Mouse (Mus musculus) forebrain, embryonic 16.5 days (tissue): ENCODE data around the gene Il7r. TPM values are rescaled to one million over a fixed set of nuclear protein-coding genes. Genes with fewer than 3 reads are reported as not detected.
"Not testable (repeated sequence)": the region's sequence is repeated elsewhere in the genome, so short reads cannot be mapped to it uniquely, and the experiment has no call there.

Experiments used
- ATAC-seq: fragments of 200-750 bp; cut with Nextera tagmentation; 2 replicates; pipeline ENCODE4 v1.8.0; 2017; ENCODE audit warnings: mild to moderate bottlenecking, moderate library complexity
- H3K27ac ChIP-seq: fragments of 300-500 bp; sonication (generic); 2 replicates; pipeline ENCODE4 v1.5.1; 2014; ENCODE audit warnings: low read length, control low read depth
- H3K27me3 ChIP-seq: fragments of 300-500 bp; sonication (generic); replicated peaks from 2 replicates; pipeline ENCODE4 v1.6.1; 2014; ENCODE audit warnings: low read length; ENCODE audit not compliant: control insufficient read depth, insufficient read depth
- H3K36me3 ChIP-seq: fragments of 300-500 bp; sonication (generic); 2 replicates; pipeline ENCODE4 v1.6.1; 2014; ENCODE audit not compliant: control insufficient read depth, insufficient read depth
- H3K4me1 ChIP-seq: fragments of 300-500 bp; sonication (generic); replicated peaks from 2 replicates; pipeline ENCODE4 v1.6.1; 2014; ENCODE audit warnings: low read length; ENCODE audit not compliant: control insufficient read depth, insufficient read depth
- H3K4me2 ChIP-seq: fragments of 300-500 bp; sonication (generic); 2 replicates; pipeline ENCODE4 v1.6.1; 2014; ENCODE audit warnings: mild to moderate bottlenecking, low read length, control low read depth
- H3K4me3 ChIP-seq: fragments of 300-500 bp; sonication (generic); replicated peaks from 2 replicates; pipeline ENCODE4 v1.5.1; 2014; ENCODE audit warnings: mild to moderate bottlenecking, low read length, control low read depth
- H3K9ac ChIP-seq: fragments of 300-500 bp; sonication (generic); replicated peaks from 2 replicates; pipeline ENCODE4 v1.6.1; 2014; ENCODE audit warnings: low read depth, low read length, control low read depth
- H3K9me3 ChIP-seq: fragments of 300-500 bp; sonication (generic); 2 replicates; pipeline ENCODE4 v1.6.1; 2016; ENCODE audit warnings: low read length; ENCODE audit not compliant: control insufficient read depth
- WGBS: fragments of 180-500 bp; shearing (Covaris S2); extraction: QIAGEN DNeasy Blood & Tissue Kit; methylation state at CpG from one replicate; pipeline ENCODE4 v1.1.7; 2014; 5-methylcytosine and 5-hydroxymethylcytosine counted together
- polyA plus RNA-seq: library from polyadenylated mRNA; unstranded; fragments of >200 nt; fragmentation: Nextera tagmentation; extraction: Ambion mirVana; gene quantifications from 2 replicates; pipeline ENCODE4 v1.2.1, GENCODE M21; 2015

Il7r gene
- not detected in 2 replicates for polyA plus RNA-seq

DNA sequence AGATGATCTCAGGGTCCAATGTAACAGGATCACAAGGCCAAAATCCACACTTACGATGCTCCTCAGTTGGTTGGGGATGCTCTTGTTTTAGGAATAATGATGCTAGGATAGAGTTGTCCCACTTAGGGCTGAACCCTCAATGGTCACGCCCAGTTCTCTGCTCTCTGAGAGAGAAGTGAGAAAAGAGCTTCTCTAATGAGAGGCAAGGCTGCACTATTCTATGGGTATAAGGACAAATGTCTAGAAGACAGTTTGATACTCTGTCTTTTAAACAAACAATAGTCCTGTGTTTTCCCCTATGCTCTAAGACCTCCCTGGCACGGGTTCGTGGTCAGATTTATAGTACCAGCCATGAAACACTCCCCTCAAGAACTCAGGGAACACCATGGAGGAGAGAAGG is at the start of gene Il7r:
Gene Il7r (minus strand): TSS at position 101 of the 400 bp plus-strand sequence.
- Histone ChIP-seq H3K4me1 (no peaks in the 10 kb centered on the region), H3K4me2 (no peak within 1 kb of the TSS), H3K27me3 (no peaks in the 10 kb centered on the region), H3K9ac (no peak within 1 kb of the TSS), H3K27ac (no peak within 1 kb of the TSS), H3K36me3 (no peaks in the 10 kb centered on the region), H3K4me3 (no peak within 1 kb of the TSS), H3K9me3 (no peaks in the 10 kb centered on the region)
- 88% methylated on average over 4 of the region's 4 CpGs for WGBS
- ATAC-seq: no peak

DNA sequence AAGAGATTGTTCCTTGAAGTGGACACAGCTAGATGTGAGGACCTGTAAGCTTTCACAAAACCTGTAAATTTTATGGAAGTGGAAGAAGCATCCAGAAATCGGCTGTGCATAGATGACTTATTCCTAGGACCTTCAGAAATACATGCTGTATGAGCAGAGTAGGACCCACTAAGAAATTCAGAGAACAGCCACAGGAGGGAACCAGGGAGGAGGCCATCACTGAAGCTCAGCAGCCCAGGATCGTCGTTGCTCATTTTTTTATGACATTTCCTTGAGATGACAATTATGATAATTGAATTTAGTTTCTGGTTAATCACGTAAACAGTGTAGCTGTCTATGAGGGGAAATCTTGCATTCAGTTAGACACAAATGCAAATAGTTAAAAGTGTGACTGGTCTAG is 47.3 kb upstream of the Il7r start:
- H3K27ac ChIP-seq: no peak overlapping the region
- H3K4me1 ChIP-seq: no peaks in the 10 kb centered on the region
- no peak overlapping the region for H3K4me2 ChIP-seq
- H3K9me3 ChIP-seq: no peaks in the 10 kb centered on the region
- H3K9ac ChIP-seq: no peak overlapping the region
- H3K27me3 ChIP-seq: no peaks in the 10 kb centered on the region
- ATAC-seq: no peak
- H3K36me3 ChIP-seq: no peaks in the 10 kb centered on the region
- no peak overlapping the region for H3K4me3 ChIP-seq
- WGBS: 86% methylated on average over 4 of the region's 4 CpGs

- Histone ChIP-seq H3K4me3 (no peak overlapping the region), H3K4me1 (no peaks in the 10 kb centered on the region), H3K36me3 (no peaks in the 10 kb centered on the region), H3K9ac (no peak overlapping the region), H3K4me2 (no peak overlapping the region), H3K27ac (no peak overlapping the region), H3K27me3 (no peaks in the 10 kb centered on the region), H3K9me3 (no peaks in the 10 kb centered on the region)
- no peak for ATAC-seq
- 92% methylated on average over 5 of the region's 5 CpGs for WGBS
Observed at GRCm38 (mm10) chr15:9574796-9575195, 44.8 kb upstream of the Il7r start.

DNA sequence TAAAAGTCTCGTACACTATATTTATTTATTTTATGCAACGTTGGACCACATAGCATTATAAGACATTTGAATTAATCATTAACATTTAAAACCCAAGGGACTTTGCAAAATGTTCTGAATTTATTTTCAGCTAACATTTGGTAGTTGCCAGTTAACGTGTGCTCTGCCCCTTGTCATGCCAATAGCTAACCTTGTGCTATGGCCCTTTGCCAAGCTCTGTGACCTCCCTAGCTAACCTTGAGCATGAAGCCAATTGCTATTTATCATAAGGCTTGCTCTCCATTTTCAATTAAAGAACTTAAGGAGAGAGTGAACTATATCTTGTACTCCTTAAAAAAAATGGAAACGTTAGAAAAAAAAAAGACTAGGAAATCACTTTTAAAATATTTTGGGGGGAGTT is 43.4 kb upstream of the Il7r start:
- no peaks in the 10 kb centered on the region for H3K27me3 ChIP-seq
- no peak overlapping the region for H3K27ac ChIP-seq
- H3K4me3 ChIP-seq: no peak overlapping the region
- 90% methylated on average over 4 of the region's 4 CpGs for WGBS
- H3K9ac ChIP-seq: no peak overlapping the region
- no peaks in the 10 kb centered on the region for H3K4me1 ChIP-seq
- ATAC-seq: no peak
- no peaks in the 10 kb centered on the region for H3K36me3 ChIP-seq
- no peaks in the 10 kb centered on the region for H3K9me3 ChIP-seq
- H3K4me2 ChIP-seq: no peak overlapping the region

DNA sequence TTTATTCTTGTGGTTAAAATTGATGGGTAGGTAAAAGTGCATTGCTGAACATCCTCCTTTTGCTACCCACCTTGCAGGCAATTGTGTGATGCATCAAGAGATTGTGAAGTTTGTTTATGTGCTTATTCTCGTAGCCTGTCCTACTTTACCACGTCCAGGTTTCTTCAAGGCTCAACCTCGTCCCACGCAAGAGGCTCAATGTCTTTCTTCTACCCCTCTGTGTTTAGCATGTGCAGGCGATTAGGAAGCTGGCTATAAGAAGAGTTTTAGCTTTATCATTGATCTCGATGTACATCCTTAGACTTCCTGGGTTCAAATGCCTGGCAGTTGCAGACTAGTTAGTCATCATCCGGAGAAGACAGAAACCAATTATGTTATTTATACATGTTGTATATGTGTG is 42.7 kb upstream of the Il7r start:
- ATAC-seq: no peak
- 93% methylated on average over 7 of the region's 7 CpGs for WGBS
- no peak overlapping the region for H3K4me2 ChIP-seq
- no peaks in the 10 kb centered on the region for H3K9me3 ChIP-seq
- no peaks in the 10 kb centered on the region for H3K27me3 ChIP-seq
- no peak overlapping the region for H3K4me3 ChIP-seq
- H3K27ac ChIP-seq: no peak overlapping the region
- no peaks in the 10 kb centered on the region for H3K36me3 ChIP-seq
- H3K4me1 ChIP-seq: no peaks in the 10 kb centered on the region
- H3K9ac ChIP-seq: no peak overlapping the region

- 92% methylated on average over 2 of the region's 2 CpGs for WGBS
- no peak for ATAC-seq
- H3K36me3 ChIP-seq: no peaks in the 10 kb centered on the region
- H3K4me3 ChIP-seq: no peak overlapping the region
- no peaks in the 10 kb centered on the region for H3K27me3 ChIP-seq
- H3K27ac ChIP-seq: no peak overlapping the region
- no peaks in the 10 kb centered on the region for H3K9me3 ChIP-seq
- no peak overlapping the region for H3K9ac ChIP-seq
- H3K4me1 ChIP-seq: no peaks in the 10 kb centered on the region
- no peak overlapping the region for H3K4me2 ChIP-seq
Observed at GRCm38 (mm10) chr15:9571896-9572295, 41.9 kb upstream of the Il7r start.

DNA sequence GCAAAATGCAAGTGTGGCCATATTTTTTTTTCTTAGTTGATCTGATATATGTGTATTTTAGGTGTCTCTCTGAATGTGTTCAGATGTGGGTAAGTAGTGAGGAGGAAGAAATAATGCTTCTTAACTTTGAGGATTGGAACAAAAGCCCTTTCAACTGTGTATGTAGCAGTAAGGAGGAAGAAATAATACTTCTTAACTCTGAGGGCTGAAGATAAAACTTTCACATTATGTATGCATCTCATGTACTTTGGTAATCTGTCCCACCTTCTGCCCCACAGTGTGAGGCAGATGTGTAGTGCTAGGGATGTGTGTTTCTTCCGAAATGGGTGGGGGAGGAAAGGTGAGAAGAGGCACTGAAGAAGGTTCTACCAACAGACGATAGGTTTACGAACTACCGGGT is 37.3 kb upstream of the Il7r start:
- H3K9ac ChIP-seq: no peak overlapping the region
- no peak overlapping the region for H3K27ac ChIP-seq
- H3K9me3 ChIP-seq: no peaks in the 10 kb centered on the region
- no peak overlapping the region for H3K4me3 ChIP-seq
- H3K4me1 ChIP-seq: no peaks in the 10 kb centered on the region
- WGBS: 93% methylated on average over 4 of the region's 4 CpGs
- no peaks in the 10 kb centered on the region for H3K27me3 ChIP-seq
- H3K4me2 ChIP-seq: no peak overlapping the region
- ATAC-seq: no peak
- no peaks in the 10 kb centered on the region for H3K36me3 ChIP-seq

GRCm38 (mm10) chr15:9565396-9565795 is 35.4 kb upstream of the Il7r start:
- H3K9me3 ChIP-seq: no peaks in the 10 kb centered on the region
- 90% methylated on average over 6 of the region's 6 CpGs for WGBS
- no peak overlapping the region for H3K9ac ChIP-seq
- no peak overlapping the region for H3K27ac ChIP-seq
- no peak overlapping the region for H3K4me3 ChIP-seq
- ATAC-seq: no peak
- H3K27me3 ChIP-seq: no peaks in the 10 kb centered on the region
- no peaks in the 10 kb centered on the region for H3K36me3 ChIP-seq
- H3K4me1 ChIP-seq: no peaks in the 10 kb centered on the region
- H3K4me2 ChIP-seq: no peak overlapping the region

DNA sequence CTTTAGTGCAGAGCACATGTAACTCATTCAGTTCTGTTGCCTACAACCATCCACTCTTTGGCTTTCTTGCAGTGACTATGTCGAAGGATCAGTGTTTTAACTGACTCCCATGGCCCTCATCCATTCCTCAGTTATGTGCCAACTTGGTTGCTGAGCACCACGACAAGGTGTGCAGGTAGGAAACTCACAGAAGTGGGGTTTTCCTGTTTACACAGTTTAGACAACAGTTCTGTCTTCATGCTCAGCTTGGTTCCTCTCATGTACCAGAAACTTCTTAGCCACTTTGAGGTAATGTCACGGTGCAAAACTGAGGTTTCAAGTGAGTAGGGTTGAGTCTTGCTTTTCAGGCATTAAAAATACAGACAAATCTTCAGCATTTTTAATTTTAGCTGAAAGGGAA is 34.2 kb upstream of the Il7r start:
- Histone ChIP-seq H3K4me2 (no peak overlapping the region), H3K27me3 (no peaks in the 10 kb centered on the region), H3K4me1 (no peaks in the 10 kb centered on the region), H3K9me3 (no peaks in the 10 kb centered on the region), H3K27ac (no peak overlapping the region), H3K36me3 (no peaks in the 10 kb centered on the region), H3K4me3 (no peak overlapping the region), H3K9ac (no peak overlapping the region)
- 82% methylated on average over 3 of the region's 3 CpGs for WGBS
- ATAC-seq: no peak

- H3K9ac ChIP-seq, H3K4me1 ChIP-seq, H3K27ac ChIP-seq, H3K4me2 ChIP-seq, H3K36me3 ChIP-seq, H3K4me3 ChIP-seq, H3K9me3 ChIP-seq, ATAC-seq, H3K27me3 ChIP-seq: not testable (repeated sequence)
- 94% methylated on average over 13 of the region's 15 CpGs for WGBS
Observed at GRCm38 (mm10) chr15:9557264-9557663, 27.3 kb upstream of the Il7r start.
